Mouse (Mus musculus): ENCODE data around the gene Gm7361.
"Not testable (repeated sequence)": the region's sequence is repeated elsewhere in the genome, so short reads cannot be mapped to it uniquely, and the experiment has no call there.

The Gm7361 gene

GRCm38 (mm10) chr5:26257391-26257790 lies at the start of gene Gm7361:
TSS of gene Gm7361 (plus strand) at chr5:26257691.
- not testable (repeated sequence) for DNase-seq

DNA sequence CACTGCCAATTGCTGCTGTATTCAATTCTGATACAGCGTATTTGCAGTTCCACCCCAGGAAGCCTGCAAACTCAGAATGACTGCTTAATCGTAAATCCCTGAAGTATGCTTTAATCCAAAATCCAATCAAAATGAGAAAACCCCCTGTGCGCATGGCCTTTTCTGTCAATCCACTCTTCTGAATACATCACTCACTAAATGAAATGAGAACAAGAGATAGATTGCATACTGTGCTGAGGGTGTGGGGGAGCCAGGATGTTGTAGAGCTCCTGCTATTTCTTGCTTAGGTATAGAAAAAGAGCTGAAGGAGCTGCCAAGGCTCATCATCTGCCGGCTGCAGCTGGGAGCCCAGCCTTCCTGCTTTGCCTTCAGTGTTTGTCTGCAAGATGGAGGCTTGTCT lies 46.5 kb upstream of the Gm7361 start:
- no peak for DNase-seq

- no peak for DNase-seq
Observed at GRCm38 (mm10) chr5:26222076-26222475, 35.4 kb upstream of the Gm7361 start.

DNA sequence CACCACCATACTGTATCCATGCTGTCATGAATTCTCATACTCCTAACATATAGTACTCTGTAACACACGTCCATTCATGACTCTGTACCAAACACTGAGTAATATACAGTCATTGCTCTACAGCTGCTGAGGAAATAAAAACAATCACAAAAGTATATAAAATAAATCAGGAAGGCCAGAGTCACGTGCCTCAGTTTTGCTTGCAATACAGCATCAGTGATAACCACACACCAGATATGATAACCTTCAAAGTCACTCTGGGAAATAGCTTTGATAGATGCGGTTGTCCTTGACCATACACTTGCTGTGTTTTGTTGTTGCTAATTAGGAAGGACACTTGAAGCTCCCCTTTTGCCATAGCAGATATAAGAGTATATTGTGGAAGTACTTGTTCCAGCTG lies 9.2 kb downstream of the Gm7361 start:
- not testable (repeated sequence) for DNase-seq

DNA sequence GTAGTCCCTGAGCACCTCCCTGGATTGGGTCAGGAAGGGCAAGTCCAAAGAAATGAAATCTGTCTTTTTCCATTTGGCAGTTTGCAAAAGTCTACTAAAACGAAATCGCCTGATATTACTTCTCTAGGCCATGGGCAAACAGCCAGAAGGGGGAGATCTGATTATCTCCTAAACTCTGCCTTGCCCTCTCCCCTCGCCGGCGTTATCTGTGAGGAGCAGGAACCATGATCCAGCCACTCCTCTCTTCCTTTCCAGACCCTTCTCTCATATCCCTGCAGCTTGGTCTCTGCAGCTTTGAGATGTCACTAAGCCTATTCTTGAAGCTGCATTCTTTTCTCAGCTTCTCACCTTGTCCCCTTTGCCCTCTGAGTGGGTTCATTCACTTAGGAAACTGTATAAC lies 22.9 kb downstream of the Gm7361 start:
- DNase-seq = peak; percentile 12

GRCm38 (mm10) chr5:26281717-26282116 lies 24.2 kb downstream of the Gm7361 start:
- DNase-seq = no peak

GRCm38 (mm10) chr5:26282282-26282681 lies 24.8 kb downstream of the Gm7361 start:
- peak; percentile 56 for DNase-seq

DNA sequence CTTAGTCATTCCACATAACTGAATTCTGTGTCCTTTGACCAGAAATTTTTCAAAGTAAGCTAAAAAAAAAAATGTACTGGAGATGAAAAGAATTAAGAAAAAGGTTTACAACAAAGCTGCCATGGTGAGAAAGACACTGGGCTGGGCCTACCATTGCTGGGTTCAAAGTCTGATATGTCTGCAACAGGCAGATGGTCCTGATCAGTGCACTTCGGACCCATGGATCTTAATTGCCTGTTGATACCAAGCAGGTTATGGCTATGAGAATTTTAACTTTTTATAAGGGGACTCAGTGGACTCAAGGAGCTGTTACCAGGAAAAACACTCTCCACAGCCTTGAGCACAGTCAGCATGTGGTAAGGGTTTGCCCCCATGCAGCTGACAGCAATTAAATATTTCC lies 25.9 kb downstream of the Gm7361 start:
- no peak for DNase-seq

GRCm38 (mm10) chr5:26291621-26292020 lies 34.1 kb downstream of the Gm7361 start:
- no peak for DNase-seq

GRCm38 (mm10) chr5:26293258-26293657 lies 35.8 kb downstream of the Gm7361 start:
- DNase-seq = no peak

Measured in liver (tissue).